Mouse (Mus musculus) ES-Bruce4 (cell line): ENCODE measurements around the gene Agfg2.

Experiments
- CTCF ChIP-seq: IDR thresholded peaks from one replicate; pipeline ENCODE4 v1.8.1; 2011; ENCODE audit warnings: low read depth, low read length
- EP300 ChIP-seq: IDR thresholded peaks from 2 replicates; pipeline ENCODE4 v1.6.1; 2011; ENCODE audit warnings: low read depth, low read length; ENCODE audit not compliant: insufficient read depth

- TF ChIP-seq EP300 (no peak), CTCF (peak; percentile 24)
Observed at GRCm38 (mm10) chr5:137726767-137727166, 42.2 kb upstream of the Agfg2 start.
